Mouse (Mus musculus) midbrain, embryonic 16.5 days (tissue): ENCODE results near the gene Slc9a6. TPM values are rescaled to one million over a fixed set of nuclear protein-coding genes. Genes with fewer than 3 reads are reported as not detected.

ENCODE experiments used
- ATAC-seq: fragments of 200-750 bp; cut with Nextera tagmentation; 2 replicates; pipeline ENCODE4 v1.8.0; 2017; ENCODE audit warnings: moderate TSS enrichment
- H3K27ac ChIP-seq: fragments of 300-500 bp; sonication (generic); 2 replicates; pipeline ENCODE4 v1.5.1; 2014; ENCODE audit warnings: mild to moderate bottlenecking, low read length, mixed read lengths
- H3K27me3 ChIP-seq: fragments of 300-500 bp; sonication (generic); 2 replicates; pipeline ENCODE4 v1.6.1; 2014; ENCODE audit warnings: low read depth, low read length, mixed read lengths; ENCODE audit not compliant: control insufficient read depth, insufficient read depth
- H3K36me3 ChIP-seq: fragments of 300-500 bp; sonication (generic); 2 replicates; pipeline ENCODE4 v1.6.1; 2014; ENCODE audit warnings: mild to moderate bottlenecking, low read length, moderate library complexity, mixed read lengths; ENCODE audit not compliant: control insufficient read depth, insufficient read depth
- H3K4me1 ChIP-seq: fragments of 300-500 bp; sonication (generic); 2 replicates; pipeline ENCODE4 v1.6.1; 2014; ENCODE audit warnings: mild to moderate bottlenecking, low read length, mixed read lengths; ENCODE audit not compliant: control insufficient read depth, insufficient read depth
- H3K4me2 ChIP-seq: fragments of 300-500 bp; sonication (generic); 2 replicates; pipeline ENCODE4 v1.6.1; 2014; ENCODE audit warnings: mild to moderate bottlenecking, low read length, mixed read lengths
- H3K4me3 ChIP-seq: fragments of 300-500 bp; sonication (generic); 2 replicates; pipeline ENCODE4 v1.5.1; 2014; ENCODE audit warnings: low read depth, mild to moderate bottlenecking, low read length, moderate library complexity, mixed read lengths
- H3K9ac ChIP-seq: fragments of 300-500 bp; sonication (generic); 2 replicates; pipeline ENCODE4 v1.6.1; 2014; ENCODE audit warnings: low read depth, low read length, mixed read lengths
- H3K9me3 ChIP-seq: fragments of 300-500 bp; sonication (generic); replicated peaks from 2 replicates; pipeline ENCODE4 v1.6.1; 2014; ENCODE audit warnings: mild to moderate bottlenecking, low read length, mixed read lengths; ENCODE audit not compliant: control insufficient read depth, poor library complexity, severe bottlenecking
- WGBS: fragments of 180-500 bp; shearing (Covaris S2); extraction: QIAGEN DNeasy Blood & Tissue Kit; methylation state at CpG from one replicate; pipeline ENCODE4 v1.1.7; 2014; 5-methylcytosine and 5-hydroxymethylcytosine counted together
- microRNA-seq: library from miRNA; unstranded; fragments of <30 nt; microRNA quantifications from one replicate; pipeline ENCODE4, GENCODE M21; 2017
- polyA plus RNA-seq: library from polyadenylated mRNA; unstranded; fragments of >200 nt; fragmentation: Nextera tagmentation; extraction: Ambion mirVana; gene quantifications from 2 replicates; pipeline ENCODE4 v1.2.1, GENCODE M21; 2015

Slc9a6 gene
- polyA plus RNA-seq, 1 experiment from 2014 or later, result 84.0 TPM

DNA sequence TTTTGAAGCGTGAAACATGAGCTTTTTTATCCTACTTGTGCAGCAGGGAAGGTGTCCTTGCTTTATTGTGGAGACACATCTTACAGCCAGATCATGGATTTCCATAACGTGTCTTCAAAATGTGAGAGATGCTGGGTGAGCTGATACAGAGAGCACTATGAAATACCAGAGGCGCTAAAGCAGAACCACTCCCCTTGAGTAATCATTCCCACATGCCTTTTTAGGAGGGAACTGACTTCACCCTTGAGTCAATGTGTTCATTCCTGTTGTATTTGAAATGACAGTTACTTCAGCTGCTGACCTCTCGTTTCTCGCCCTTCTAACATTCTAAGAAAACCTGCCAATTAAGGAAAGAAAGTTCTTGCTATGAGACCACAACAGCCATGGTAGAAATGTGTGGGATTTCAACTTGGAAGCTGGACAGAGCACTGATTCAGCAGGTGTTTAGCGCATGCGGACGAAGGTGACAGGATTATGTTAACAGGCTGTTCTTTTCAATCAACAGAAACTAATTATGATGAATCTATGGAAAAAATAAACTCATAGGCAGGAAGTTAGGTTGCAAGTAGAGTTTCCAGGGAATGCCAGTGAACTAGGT is 94.5 kb downstream of the Slc9a6 start:
- H3K9ac ChIP-seq, result no peak overlapping the region
- no peak overlapping the region for H3K4me3 ChIP-seq
- 84% methylated on average over 8 of the region's 8 CpGs for WGBS
- H3K27me3 ChIP-seq, result no peaks in the 10 kb centered on the region
- H3K4me1 ChIP-seq, result no peaks in the 10 kb centered on the region
- H3K4me2 ChIP-seq, result no peak overlapping the region
- H3K27ac ChIP-seq, result no peak overlapping the region
- ATAC-seq, result no peak
- no peaks in the 10 kb centered on the region for H3K9me3 ChIP-seq
- H3K36me3 ChIP-seq, result no peaks in the 10 kb centered on the region

DNA sequence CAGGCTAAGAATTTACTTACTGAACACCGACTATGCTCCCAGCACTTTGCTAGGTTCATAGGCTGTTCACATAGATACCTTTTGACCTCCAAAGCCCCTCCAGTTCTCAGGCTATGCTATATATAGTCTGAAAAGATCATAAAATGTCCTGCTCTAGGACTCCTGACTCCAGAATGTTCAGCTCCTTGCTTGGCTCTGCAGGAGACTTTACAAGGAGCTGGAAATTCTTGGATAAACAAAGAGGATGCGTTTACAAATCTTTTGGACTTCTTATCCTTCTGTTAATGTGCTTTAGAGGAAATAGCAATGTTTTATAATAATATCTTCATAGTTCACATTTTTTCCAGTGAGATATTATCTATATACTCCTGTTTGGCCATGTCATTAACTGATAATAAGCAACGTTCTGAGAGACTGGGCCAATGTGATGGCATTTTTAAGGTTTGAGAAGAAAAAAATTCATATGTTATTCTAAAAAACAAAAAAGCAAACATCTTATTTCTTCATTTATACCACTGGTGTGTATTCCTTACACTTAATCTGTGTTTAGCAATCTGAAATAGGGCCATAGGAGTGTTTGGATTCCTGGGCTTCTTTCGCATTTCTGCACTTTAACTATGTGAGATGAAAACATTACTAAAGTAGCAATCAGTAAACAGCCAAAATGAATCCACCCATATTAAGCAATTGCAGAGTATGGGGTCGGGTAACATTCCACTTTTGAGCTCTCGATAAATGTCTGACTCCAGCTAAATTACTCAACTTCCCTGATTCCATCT is 99.2 kb downstream of the Slc9a6 start:
- H3K27ac ChIP-seq, result no peak overlapping the region
- no peaks in the 10 kb centered on the region for H3K9me3 ChIP-seq
- H3K4me3 ChIP-seq, result no peak overlapping the region
- ATAC-seq, result no peak
- 78% methylated on average over 6 of the region's 6 CpGs for WGBS
- H3K27me3 ChIP-seq, result no peaks in the 10 kb centered on the region
- H3K4me1 ChIP-seq, result no peaks in the 10 kb centered on the region
- H3K4me2 ChIP-seq, result no peak overlapping the region
- no peaks in the 10 kb centered on the region for H3K36me3 ChIP-seq
- no peak overlapping the region for H3K9ac ChIP-seq

- H3K36me3 ChIP-seq, result no peaks in the 10 kb centered on the region
- no peak overlapping the region for H3K9ac ChIP-seq
- no peaks in the 10 kb centered on the region for H3K27me3 ChIP-seq
- H3K4me3 ChIP-seq, result no peak overlapping the region
- no peak overlapping the region for H3K4me2 ChIP-seq
- no peaks in the 10 kb centered on the region for H3K9me3 ChIP-seq
- 100% methylated on average over 1 of the region's 1 CpGs for WGBS
- H3K4me1 ChIP-seq, result no peaks in the 10 kb centered on the region
- ATAC-seq, result no peak
- H3K27ac ChIP-seq, result no peak overlapping the region
These were observed 101.0 kb downstream of the Slc9a6 start for GRCm38 (mm10) chrX:56710522-56710921.

DNA sequence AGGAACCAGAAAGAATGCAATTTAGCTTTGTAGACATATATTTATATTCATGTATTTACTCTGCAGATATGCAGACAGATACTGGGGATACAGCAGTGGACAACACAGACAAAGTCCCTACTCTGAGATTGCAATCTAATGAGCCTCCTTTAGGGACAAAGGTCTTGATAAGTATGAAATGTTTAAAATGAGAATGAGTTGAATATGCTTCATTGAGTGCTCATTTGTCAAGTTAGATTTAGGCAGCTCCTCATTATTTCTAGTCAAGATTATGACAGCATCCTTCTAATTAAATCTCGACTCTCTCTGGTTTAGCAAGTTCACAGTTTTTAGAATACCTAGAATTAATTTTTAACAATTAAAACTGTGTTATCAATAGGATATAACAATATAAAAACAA is 103.1 kb downstream of the Slc9a6 start:
- H3K36me3 ChIP-seq, result no peaks in the 10 kb centered on the region
- no peak for ATAC-seq
- H3K4me2 ChIP-seq, result no peak overlapping the region
- H3K9ac ChIP-seq, result no peak overlapping the region
- no peak overlapping the region for H3K4me3 ChIP-seq
- no peaks in the 10 kb centered on the region for H3K4me1 ChIP-seq
- H3K27ac ChIP-seq, result no peak overlapping the region
- no peaks in the 10 kb centered on the region for H3K9me3 ChIP-seq
- 66% methylated on average over 1 of the region's 1 CpGs for WGBS
- H3K27me3 ChIP-seq, result no peaks in the 10 kb centered on the region

Small RNAs within 50 kb of the gene (microRNA-seq; reads per million reads assigned to microRNA genes)
- not detected for gene Mir5116

Other genes starting within 250 kb of the Slc9a6 start
- gene Smim10l2a, start 235.2 kb upstream of the Slc9a6 start, polyA plus RNA-seq, result 39.4 and 46.0 TPM in 2 replicates
- not detected in 2 replicates for gene Gm2174, start 161.8 kb upstream of the Slc9a6 start, polyA plus RNA-seq
- 18.2 and 18.3 TPM in 2 replicates for gene Ints6l, start 154.9 kb upstream of the Slc9a6 start, polyA plus RNA-seq
- gene Gm10477, start 85.0 kb upstream of the Slc9a6 start, polyA plus RNA-seq, result not detected in 2 replicates
- gene Gm648, start 60.2 kb upstream of the Slc9a6 start, polyA plus RNA-seq, result not detected in 2 replicates
- gene Mmgt1, start 11.7 kb upstream of the Slc9a6 start, polyA plus RNA-seq, result 60.4 and 60.7 TPM in 2 replicates
- gene Fhl1, start 122.0 kb downstream of the Slc9a6 start, polyA plus RNA-seq, result 190 and 207 TPM in 2 replicates
- 0.35 and 0.44 TPM in 2 replicates for gene Map7d3, start 212.6 kb downstream of the Slc9a6 start, polyA plus RNA-seq